In the genomic region with DNA sequence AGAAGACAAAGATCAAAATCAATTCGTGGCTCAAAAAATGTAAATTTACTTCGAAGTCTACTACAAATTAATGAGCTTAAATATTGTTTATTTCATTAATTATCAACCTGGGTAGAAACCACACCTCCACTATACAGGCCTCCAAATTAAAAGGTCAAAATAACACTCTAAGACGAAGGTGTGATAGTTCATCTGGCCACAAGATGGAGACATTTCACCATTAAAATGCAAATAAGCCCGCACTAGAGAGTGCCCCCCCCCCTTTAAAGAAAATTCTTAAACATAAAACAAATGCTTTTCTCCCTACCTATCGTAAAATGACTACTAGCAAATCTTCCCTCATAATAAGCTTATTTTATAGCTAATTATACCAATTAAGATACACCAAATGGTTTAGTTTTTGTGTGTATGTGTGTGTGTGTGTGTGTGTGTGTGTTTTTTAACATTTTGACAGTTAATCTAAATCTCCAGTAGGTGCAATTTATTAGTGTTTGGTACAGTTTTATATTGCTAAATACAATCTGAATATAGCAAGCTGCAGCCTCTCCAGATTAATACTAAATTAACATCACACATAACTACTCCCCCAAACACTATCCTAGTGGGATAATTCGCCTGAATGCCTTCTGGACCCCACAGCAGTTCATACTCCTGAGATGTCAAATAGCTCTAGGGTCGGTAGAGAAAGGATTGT, we compare ENCODE assay signal across 8 mouse cellular contexts. TPM values are rescaled to one million over a fixed set of nuclear protein-coding genes. Genes with fewer than 3 reads are reported as not detected.
A peak's percentile ranks its signal among the peaks of the same experiment; 100 is the strongest.
DNase-seq lines count a peak whose midpoint lies in the region; ATAC-seq lines count a peak whose summit lies in the region.

No protein-coding gene starts in this region.

- H3K9ac ChIP-seq in midbrain, embryonic 11.5 days (ENCODE audit: low read length) = no peak overlapping the region

- H3K4me1 ChIP-seq in midbrain, embryonic 11.5 days (ENCODE audit: control insufficient read depth, insufficient read depth, low read length) = no peaks in the 10 kb centered on the region
- H3K4me1 ChIP-seq in midbrain, embryonic 10.5 days = no peaks in the 10 kb centered on the region

- no peaks in the 10 kb centered on the region for H3K36me3 ChIP-seq in midbrain, embryonic 11.5 days (ENCODE audit: control insufficient read depth, insufficient read depth, low read length)
- H3K36me3 ChIP-seq in midbrain, embryonic 10.5 days = no peaks in the 10 kb centered on the region

- no peak overlapping the region for H3K4me3 ChIP-seq in midbrain, embryonic 11.5 days (ENCODE audit: low read depth, low read length)
- H3K4me3 ChIP-seq in midbrain, embryonic 10.5 days = no peak overlapping the region

- no peaks in the 10 kb centered on the region for H3K27me3 ChIP-seq in midbrain, embryonic 11.5 days (ENCODE audit: control insufficient read depth, insufficient read depth, low read length)
- H3K27me3 ChIP-seq in midbrain, embryonic 10.5 days (ENCODE audit: low read depth, poor library complexity, severe bottlenecking) = no peaks in the 10 kb centered on the region

- H3K4me2 ChIP-seq in midbrain, embryonic 11.5 days = no peak overlapping the region

- no peak overlapping the region for H3K27ac ChIP-seq in midbrain, embryonic 11.5 days (ENCODE audit: low read depth, low read length)
- H3K27ac ChIP-seq in midbrain, embryonic 10.5 days (replicated peaks) = no peak overlapping the region

- peak; percentile 81; the same call in 1 of the 2 replicates for ATAC-seq in cerebellum, adult (ENCODE audit: insufficient number of reproducible peaks, low FRiP score, low TSS enrichment)
- ATAC-seq in midbrain, embryonic 11.5 days (ENCODE audit: low FRiP score) = peak; percentile 86
- ATAC-seq in granulocyte monocyte progenitor cell, adult 5-6 weeks (replicated peaks; ENCODE audit: poor library complexity, severe bottlenecking) = peak; percentile 93

- WGBS in midbrain, embryonic 11.5 days = 25% methylated on average over 7 of the region's 7 CpGs
- WGBS in midbrain, embryonic 10.5 days = 26% methylated on average over 7 of the region's 7 CpGs

- no peak for DNase-seq in cerebellum, adult 9-11 months
- DNase-seq in midbrain, embryonic 11.5 days (ENCODE audit: low spot score, missing footprints) = peak; percentile 89
- no peak for DNase-seq in midbrain, embryonic 10.5 days (ENCODE audit: low spot score)
- DNase-seq in lung, postnatal 25 days (ENCODE audit: low spot score) = peak; percentile 23
- no peak for DNase-seq in spleen, adult 18-20 months
- no peak for DNase-seq in gastrocnemius, adult 8-10 months (ENCODE audit: low spot score in 2 of 2)

- no peaks in the 10 kb centered on the region for H3K9me3 ChIP-seq in midbrain, embryonic 11.5 days (ENCODE audit: control insufficient read depth, low read length)
- H3K9me3 ChIP-seq in midbrain, embryonic 10.5 days (replicated peaks) = no peaks in the 10 kb centered on the region

RNA-seq across cellular contexts. Expression of gene Plscr5, which starts 45.0 kb away (rescaled TPM):
- not detected in 2 replicates for polyA plus RNA-seq in midbrain, embryonic 11.5 days (2014; fragmentation: Nextera tagmentation; extraction: Ambion mirVana)
- polyA plus RNA-seq in midbrain, embryonic 10.5 days (2016; fragmentation: Nextera tagmentation; extraction: Ambion mirVana) = not detected in 2 replicates
- not detected in 2 replicates for total RNA-seq in granulocyte monocyte progenitor cell, adult 5-6 weeks (2014; fragmentation: Nextera tagmentation)
- not detected in 2 replicates for total RNA-seq in granulocyte monocyte progenitor cell, adult 5-6 weeks (2017)
- not detected for total RNA-seq in gastrocnemius, adult 8-10 months (2022)

Comparison
In these comparisons a context has a peak if more than half of its experiments do, and no peak if none do; other contexts are left out.
1. DNase-seq: peak in midbrain, embryonic 11.5 days (single experiment) and lung, postnatal 25 days (single experiment); none in cerebellum, adult 9-11 months (single experiment), midbrain, embryonic 10.5 days (single experiment), spleen, adult 18-20 months (0 of 2) and gastrocnemius, adult 8-10 months (0 of 2).
2. Peak in every context shown above with its lines, with median percentiles within 50 percentile points of each other: ATAC-seq.